Mouse (Mus musculus): Measurements from ENCODE around the gene Ctnnd2.

- TF ChIP-seq GATA1 (IDR thresholded peaks at IDR 0.05; ENCODE audit: borderline replicate concordance, low read length) (no peak), FLI1 (IDR thresholded peaks at IDR 0.05; ENCODE audit: low read length) (no peak)
Observed at GRCm38 (mm10) chr15:30875523-30875922, 703.1 kb downstream of the Ctnnd2 start.
